Mouse (Mus musculus) embryonic facial prominence, embryonic 11.5 days (tissue): ENCODE results near the gene Dqx1. TPM values are rescaled to one million over a fixed set of nuclear protein-coding genes. Genes with fewer than 3 reads are reported as not detected.

ENCODE experiments used
- ATAC-seq: fragments of 200-750 bp; cut with Nextera tagmentation; replicated peaks from 2 replicates; pipeline ENCODE4 v1.8.0; 2017; ENCODE audit warnings: low read depth; ENCODE audit not compliant: insufficient number of reproducible peaks, low FRiP score, low TSS enrichment
- DNase-seq: peaks from one replicate; pipeline ENCODE4 v3.0.0-alpha.2; 2015; ENCODE audit warnings: low spot score
- H3K27ac ChIP-seq: fragments of 300-500 bp; sonication (generic); replicated peaks from 2 replicates; pipeline ENCODE4 v1.5.1; 2014; ENCODE audit warnings: mild to moderate bottlenecking, low read depth, low read length, control low read depth
- H3K27me3 ChIP-seq: fragments of 300-500 bp; sonication (generic); 2 replicates; pipeline ENCODE4 v1.6.1; 2014; ENCODE audit warnings: mild to moderate bottlenecking, low read length, moderate library complexity, mixed read lengths; ENCODE audit not compliant: control insufficient read depth, insufficient read depth
- H3K36me3 ChIP-seq: fragments of 300-500 bp; sonication (generic); replicated peaks from 2 replicates; pipeline ENCODE4 v1.6.1; 2014; ENCODE audit warnings: low read depth, mild to moderate bottlenecking, low read length, moderate library complexity, mixed read lengths; ENCODE audit not compliant: control insufficient read depth, insufficient read depth
- H3K4me1 ChIP-seq: fragments of 300-500 bp; sonication (generic); 2 replicates; pipeline ENCODE4 v1.6.1; 2014; ENCODE audit warnings: low read length, mixed read lengths; ENCODE audit not compliant: control insufficient read depth, insufficient read depth
- H3K4me2 ChIP-seq: fragments of 300-500 bp; sonication (generic); 2 replicates; pipeline ENCODE4 v1.6.1; 2014; ENCODE audit warnings: low read depth, mild to moderate bottlenecking, control low read depth, low read length, moderate library complexity
- H3K4me3 ChIP-seq: fragments of 300-500 bp; sonication (generic); 2 replicates; pipeline ENCODE4 v1.5.1; 2014; ENCODE audit warnings: low read depth, low read length, control low read depth
- H3K9ac ChIP-seq: fragments of 300-500 bp; sonication (generic); replicated peaks from 2 replicates; pipeline ENCODE4 v1.6.1; 2014; ENCODE audit warnings: mild to moderate bottlenecking, control low read depth, low read length
- H3K9me3 ChIP-seq: fragments of 300-500 bp; sonication (generic); replicated peaks from 2 replicates; pipeline ENCODE4 v1.6.1; 2016; ENCODE audit warnings: mild to moderate bottlenecking, low read length, inconsistent platforms, mixed read lengths; ENCODE audit not compliant: control insufficient read depth
- whole genome bisulfite sequencing: fragments of 180-500 bp; shearing (Covaris S2); extraction: QIAGEN DNeasy Blood & Tissue Kit; methylation state at CpG from one replicate; pipeline ENCODE4 v1.1.7; 2014; 5-methylcytosine and 5-hydroxymethylcytosine counted together
- polyA plus RNA-seq: library from polyadenylated mRNA; unstranded; fragments of >200 nt; fragmentation: Nextera tagmentation; extraction: Ambion mirVana; gene quantifications from 2 replicates; pipeline ENCODE4 v1.2.1, GENCODE M21; 2014

Gene Dqx1
- polyA plus RNA-seq, 1 experiment from 2014 or later, result 0.45 TPM

- ATAC-seq (no peak), DNase-seq (no peak)
- Histone ChIP-seq H3K36me3 (no peaks in the 10 kb centered on the region), H3K9me3 (no peaks in the 10 kb centered on the region), H3K4me3 (no peak overlapping the region), H3K27me3 (peaks cover 25% of the 10 kb centered on the region), H3K27ac (no peak overlapping the region), H3K9ac (no peak overlapping the region), H3K4me2 (no peak overlapping the region), H3K4me1 (no peaks in the 10 kb centered on the region)
- WGBS, result 33% methylated on average over 6 of the region's 6 CpGs
Measured at GRCm38 (mm10) chr6:83092416-83093127, 34.9 kb downstream of the Dqx1 start.

- Histone ChIP-seq H3K9ac (no peak overlapping the region), H3K27ac (no peak overlapping the region), H3K4me3 (no peak overlapping the region), H3K9me3 (no peaks in the 10 kb centered on the region), H3K27me3 (no peaks in the 10 kb centered on the region), H3K4me1 (no peaks in the 10 kb centered on the region), H3K4me2 (no peak overlapping the region), H3K36me3 (no peaks in the 10 kb centered on the region)
- DNase-seq, result no peak
- 40% methylated on average over 6 of the region's 6 CpGs for WGBS
- no peak for ATAC-seq
Measured at GRCm38 (mm10) chr6:83095968-83096367, 38.3 kb downstream of the Dqx1 start.

- no peak overlapping the region for H3K4me3 ChIP-seq
- no peaks in the 10 kb centered on the region for H3K9me3 ChIP-seq
- H3K9ac ChIP-seq, result no peak overlapping the region
- H3K4me2 ChIP-seq, result no peak overlapping the region
- H3K27ac ChIP-seq, result no peak overlapping the region
- no peaks in the 10 kb centered on the region; the same call in none of the 2 replicates for H3K27me3 ChIP-seq
- WGBS, result 70% methylated on average over 2 of the region's 2 CpGs
- no peaks in the 10 kb centered on the region for H3K36me3 ChIP-seq
- DNase-seq, result no peak
- peaks cover 3% of the 10 kb centered on the region; the same call in 1 of the 2 replicates for H3K4me1 ChIP-seq
- ATAC-seq, result no peak
Measured at GRCm38 (mm10) chr6:83098411-83098810, 40.8 kb downstream of the Dqx1 start.

GRCm38 (mm10) chr6:83101316-83101687, 43.7 kb downstream of the Dqx1 start, which contains the start of the genes Ccdc142 and Gm42688:
TSS of gene Ccdc142 (plus strand) at chr6:83101601.
TSS of gene Gm42688 (plus strand) at chr6:83101617.
- ATAC-seq (peak; percentile 80), DNase-seq (peak; percentile 87)
- Histone ChIP-seq H3K27ac (peak within 1 kb of the TSS; percentile 22; the same call in 1 of the 2 replicates), H3K4me1 (peaks cover 3% of the 10 kb centered on the region; the same call in 1 of the 2 replicates), H3K4me3 (peak within 1 kb of the TSS; percentile 62), H3K4me2 (peak within 1 kb of the TSS; percentile 99), H3K36me3 (no peaks in the 10 kb centered on the region), H3K9ac (peak within 1 kb of the TSS; percentile 76), H3K27me3 (no peaks in the 10 kb centered on the region; the same call in none of the 2 replicates), H3K9me3 (no peaks in the 10 kb centered on the region)
- 2% methylated on average over 25 of the region's 25 CpGs for WGBS

- ATAC-seq (peak; percentile 69), DNase-seq (peak; percentile 73)
- Histone ChIP-seq H3K27me3 (no peaks in the 10 kb centered on the region; the same call in none of the 2 replicates), H3K9ac (peak overlapping the region; percentile 76), H3K9me3 (no peaks in the 10 kb centered on the region), H3K4me3 (peak overlapping the region; percentile 62), H3K36me3 (no peaks in the 10 kb centered on the region), H3K4me1 (peaks cover 3% of the 10 kb centered on the region; the same call in 1 of the 2 replicates), H3K4me2 (peak overlapping the region; percentile 99), H3K27ac (peak overlapping the region; percentile 22; the same call in 1 of the 2 replicates)
- WGBS, result under 1% methylated on average over 62 of the region's 74 CpGs
Measured at GRCm38 (mm10) chr6:83101688-83102556, 44.3 kb downstream of the Dqx1 start.

GRCm38 (mm10) chr6:83103130-83103650, 45.5 kb downstream of the Dqx1 start:
- no peaks in the 10 kb centered on the region for H3K36me3 ChIP-seq
- DNase-seq (no peak), ATAC-seq (no peak)
- H3K4me1 ChIP-seq, result peaks cover 3% of the 10 kb centered on the region
- H3K9me3 ChIP-seq, result no peaks in the 10 kb centered on the region
- H3K4me2 ChIP-seq, result peak overlapping the region; percentile 99
- H3K4me3 ChIP-seq, result no peak overlapping the region
- 46% methylated on average over 11 of the region's 11 CpGs for WGBS
- no peaks in the 10 kb centered on the region; the same call in none of the 2 replicates for H3K27me3 ChIP-seq
- no peak overlapping the region for H3K27ac ChIP-seq
- peak overlapping the region; percentile 25; the same call in 1 of the 2 replicates for H3K9ac ChIP-seq

- DNase-seq (no peak), ATAC-seq (no peak)
- H3K4me1 ChIP-seq, result peaks cover 3% of the 10 kb centered on the region
- no peak overlapping the region for H3K4me3 ChIP-seq
- H3K36me3 ChIP-seq, result no peaks in the 10 kb centered on the region
- H3K27me3 ChIP-seq, result no peaks in the 10 kb centered on the region; the same call in none of the 2 replicates
- H3K9ac ChIP-seq, result no peak overlapping the region
- no peak overlapping the region for H3K4me2 ChIP-seq
- H3K9me3 ChIP-seq, result no peaks in the 10 kb centered on the region
- no peak overlapping the region for H3K27ac ChIP-seq
- 81% methylated on average over 4 of the region's 4 CpGs for WGBS
Measured at GRCm38 (mm10) chr6:83104158-83104557, 46.5 kb downstream of the Dqx1 start.
